Mouse (Mus musculus) lung, embryonic 16.5 days (tissue): Measurements from ENCODE around the gene Crygs. TPM values are rescaled to one million over a fixed set of nuclear protein-coding genes. Genes with fewer than 3 reads are reported as not detected.
A peak's percentile ranks its signal among the peaks of the same experiment; 100 is the strongest.

Experiments
- ATAC-seq: fragments of 200-750 bp; cut with Nextera tagmentation; 2 replicates; pipeline ENCODE4 v1.8.0; 2017; ENCODE audit warnings: low read depth, mild to moderate bottlenecking, moderate library complexity
- H3K27ac ChIP-seq: fragments of 300-500 bp; sonication (generic); 2 replicates; pipeline ENCODE4 v1.5.1; 2014; ENCODE audit warnings: mild to moderate bottlenecking, control low read depth, low read length
- H3K27me3 ChIP-seq: fragments of 300-500 bp; sonication (generic); 2 replicates; pipeline ENCODE4 v1.6.1; 2014; ENCODE audit warnings: low read depth, low read length, mixed read lengths; ENCODE audit not compliant: control insufficient read depth, insufficient read depth
- H3K36me3 ChIP-seq: fragments of 300-500 bp; sonication (generic); 2 replicates; pipeline ENCODE4 v1.6.1; 2014; ENCODE audit warnings: low read length; ENCODE audit not compliant: control insufficient read depth, insufficient read depth
- H3K4me1 ChIP-seq: fragments of 300-500 bp; sonication (generic); replicated peaks from 2 replicates; pipeline ENCODE4 v1.6.1; 2014; ENCODE audit warnings: low read length, mixed read lengths; ENCODE audit not compliant: control insufficient read depth, insufficient read depth
- H3K4me2 ChIP-seq: fragments of 300-500 bp; sonication (generic); 2 replicates; pipeline ENCODE4 v1.6.1; 2014; ENCODE audit warnings: low read depth, low read length, control low read depth
- H3K4me3 ChIP-seq: fragments of 300-500 bp; sonication (generic); 2 replicates; pipeline ENCODE4 v1.5.1; 2014; ENCODE audit warnings: mild to moderate bottlenecking, low read length, control low read depth
- H3K9ac ChIP-seq: fragments of 300-500 bp; sonication (generic); 2 replicates; pipeline ENCODE4 v1.6.1; 2014; ENCODE audit warnings: low read length, control low read depth
- H3K9me3 ChIP-seq: fragments of 300-500 bp; sonication (generic); 2 replicates; pipeline ENCODE4 v1.6.1; 2016; ENCODE audit warnings: low read length; ENCODE audit not compliant: control insufficient read depth
- WGBS: fragments of 180-500 bp; shearing (Covaris S2); extraction: QIAGEN DNeasy Blood & Tissue Kit; methylation state at CpG from one replicate; pipeline ENCODE4 v1.1.7; 2014; 5-methylcytosine and 5-hydroxymethylcytosine counted together
- polyA plus RNA-seq: library from polyadenylated mRNA; unstranded; fragments of >200 nt; fragmentation: Nextera tagmentation; extraction: Ambion mirVana; gene quantifications from 2 replicates; pipeline ENCODE4 v1.2.1, GENCODE M21; 2015

Crygs gene
- polyA plus RNA-seq, 1 experiment from 2014 or later = not detected

GRCm38 (mm10) chr16:22842871-22843270, 31.5 kb upstream of the Crygs start:
- ATAC-seq = no peak
- 82% methylated on average over 5 of the region's 5 CpGs for WGBS

GRCm38 (mm10) chr16:22839146-22839857, 27.9 kb upstream of the Crygs start:
- Histone ChIP-seq H3K4me3 (no peak overlapping the region), H3K9me3 (no peaks in the 10 kb centered on the region), H3K9ac (no peak overlapping the region), H3K27me3 (no peaks in the 10 kb centered on the region), H3K4me2 (no peak overlapping the region), H3K4me1 (no peaks in the 10 kb centered on the region), H3K36me3 (peaks cover 3% of the 10 kb centered on the region; the same call in 1 of the 2 replicates), H3K27ac (no peak overlapping the region)
- 86% methylated on average over 3 of the region's 3 CpGs for WGBS
- ATAC-seq = no peak

More at GRCm38 (mm10) chr16:22842871-22843270, 31.5 kb upstream of the Crygs start:
- H3K9me3 ChIP-seq = no peaks in the 10 kb centered on the region
- peaks cover 6% of the 10 kb centered on the region for H3K4me1 ChIP-seq
- H3K27me3 ChIP-seq = no peaks in the 10 kb centered on the region
- H3K4me2 ChIP-seq = no peak overlapping the region
- H3K9ac ChIP-seq = no peak overlapping the region
- peaks cover 3% of the 10 kb centered on the region; the same call in 1 of the 2 replicates for H3K36me3 ChIP-seq
- H3K4me3 ChIP-seq = no peak overlapping the region
- no peak overlapping the region for H3K27ac ChIP-seq

GRCm38 (mm10) chr16:22832932-22833525, 21.7 kb upstream of the Crygs start:
- 81% methylated on average over 3 of the region's 3 CpGs for WGBS
- Histone ChIP-seq H3K27me3 (no peaks in the 10 kb centered on the region), H3K27ac (no peak overlapping the region), H3K4me1 (no peaks in the 10 kb centered on the region), H3K9me3 (no peaks in the 10 kb centered on the region), H3K4me3 (no peak overlapping the region), H3K36me3 (peaks cover 6% of the 10 kb centered on the region), H3K9ac (no peak overlapping the region), H3K4me2 (no peak overlapping the region)
- ATAC-seq = no peak

GRCm38 (mm10) chr16:22820731-22821130, 9.4 kb upstream of the Crygs start:
- Histone ChIP-seq H3K4me2 (no peak overlapping the region), H3K9me3 (no peaks in the 10 kb centered on the region), H3K4me3 (no peak overlapping the region), H3K27ac (no peak overlapping the region), H3K36me3 (peaks cover 5% of the 10 kb centered on the region), H3K9ac (no peak overlapping the region), H3K4me1 (no peaks in the 10 kb centered on the region), H3K27me3 (no peaks in the 10 kb centered on the region)
- peak; percentile 64; the same call in 1 of the 2 replicates for ATAC-seq
- WGBS = 48% methylated on average over 8 of the region's 8 CpGs

GRCm38 (mm10) chr16:22807468-22808070, 3.8 kb downstream of the Crygs start:
- Histone ChIP-seq H3K4me1 (0 out of 2 replicates have a peak, but pooled peaks cover 4% of the 10 kb centered on the region), H3K27me3 (no peaks in the 10 kb centered on the region), H3K27ac (no peak overlapping the region), H3K4me3 (no peak overlapping the region), H3K9ac (no peak overlapping the region), H3K4me2 (peak overlapping the region; percentile 44; the same call in 1 of the 2 replicates), H3K9me3 (no peaks in the 10 kb centered on the region), H3K36me3 (no peaks in the 10 kb centered on the region)
- ATAC-seq = no peak
- WGBS = 13% methylated on average over 17 of the region's 17 CpGs

GRCm38 (mm10) chr16:22802786-22803185, 8.6 kb downstream of the Crygs start:
- Histone ChIP-seq H3K4me3 (no peak overlapping the region), H3K9ac (no peak overlapping the region), H3K27ac (no peak overlapping the region), H3K27me3 (no peaks in the 10 kb centered on the region), H3K4me1 (peaks cover 8% of the 10 kb centered on the region; the same call in 1 of the 2 replicates), H3K36me3 (no peaks in the 10 kb centered on the region), H3K4me2 (no peak overlapping the region), H3K9me3 (no peaks in the 10 kb centered on the region)
- 75% methylated on average over 7 of the region's 7 CpGs for WGBS
- no peak for ATAC-seq

GRCm38 (mm10) chr16:22800849-22801109, 10.6 kb downstream of the Crygs start:
- Histone ChIP-seq H3K4me3 (no peak overlapping the region), H3K4me1 (peaks cover 6% of the 10 kb centered on the region; the same call in 1 of the 2 replicates), H3K9ac (no peak overlapping the region), H3K27me3 (no peaks in the 10 kb centered on the region), H3K4me2 (no peak overlapping the region), H3K9me3 (no peaks in the 10 kb centered on the region), H3K27ac (no peak overlapping the region), H3K36me3 (no peaks in the 10 kb centered on the region)
- 53% methylated on average over 5 of the region's 5 CpGs for WGBS
- no peak for ATAC-seq

GRCm38 (mm10) chr16:22800026-22800848, 11.1 kb downstream of the Crygs start:
- no peaks in the 10 kb centered on the region for H3K9me3 ChIP-seq
- no peak overlapping the region for H3K4me2 ChIP-seq
- no peak overlapping the region for H3K9ac ChIP-seq
- no peaks in the 10 kb centered on the region for H3K36me3 ChIP-seq
- no peaks in the 10 kb centered on the region for H3K27me3 ChIP-seq
- H3K4me3 ChIP-seq = no peak overlapping the region
- no peak overlapping the region for H3K27ac ChIP-seq
- ATAC-seq = 0 out of 2 replicates have a peak, but pooled peaks have one; percentile 23
- peaks cover 6% of the 10 kb centered on the region; the same call in 1 of the 2 replicates for H3K4me1 ChIP-seq
- whole genome bisulfite sequencing = 63% methylated on average over 6 of the region's 6 CpGs

GRCm38 (mm10) chr16:22798520-22798919, 12.9 kb downstream of the Crygs start:
- Histone ChIP-seq H3K9ac (no peak overlapping the region), H3K9me3 (no peaks in the 10 kb centered on the region), H3K27ac (no peak overlapping the region), H3K36me3 (no peaks in the 10 kb centered on the region), H3K27me3 (no peaks in the 10 kb centered on the region), H3K4me1 (peaks cover 6% of the 10 kb centered on the region; the same call in 1 of the 2 replicates), H3K4me2 (no peak overlapping the region), H3K4me3 (no peak overlapping the region)
- no peak for ATAC-seq
- WGBS = 66% methylated on average over 3 of the region's 3 CpGs
